Comparison of ENCODE assay signal across 29 mouse cellular contexts in genomic region chr5:36115519-36115918, GRCm38 (mm10).
DNase-seq lines count a peak whose midpoint lies in the region; ATAC-seq and TF ChIP-seq lines count a peak whose summit lies in the region.
"Had no signal": no experiment of that assay in that cellular context is flagged by ENCODE, and none has a peak within 500 bp of the region (broad histone marks: within the 10 kb centered on the region; RNA-seq: fewer than 3 reads in every experiment).

No protein-coding gene starts in this region.

- H3K4me3 ChIP-seq in midbrain, embryonic 10.5 days = no peak overlapping the region
- H3K4me3 ChIP-seq in midbrain, postnatal 0 days (ENCODE audit: low read depth, low read length) = no peak overlapping the region
- H3K4me3 ChIP-seq in forebrain, embryonic 10.5 days = no peak overlapping the region
- no peak overlapping the region for H3K4me3 ChIP-seq in forebrain, embryonic 14.5 days (ENCODE audit: low read depth, low read length)
- no peak overlapping the region for H3K4me3 ChIP-seq in hindbrain, embryonic 13.5 days
- no peak overlapping the region for H3K4me3 ChIP-seq in kidney, embryonic 14.5 days (ENCODE audit: low read length)
- H3K4me3 ChIP-seq: embryonic facial prominence, embryonic 12.5 days; heart, embryonic 10.5 days; heart, embryonic 15.5 days; neural tube, embryonic 12.5 days had no signal

- no peak for DNase-seq in midbrain, embryonic 10.5 days (ENCODE audit: low spot score)
- DNase-seq in midbrain, postnatal 0 days (ENCODE audit: low spot score) = no peak
- no peak for DNase-seq in forebrain, embryonic 10.5 days (ENCODE audit: extremely low spot score, low spot score)
- peak; percentile 45 for DNase-seq in forebrain, embryonic 14.5 days (ENCODE audit: low spot score)
- no peak for DNase-seq in adrenal gland, postnatal 36 days
- no peak for DNase-seq in B cell, adult 2 months
- DNase-seq: adrenal gland, postnatal 25 days; cerebellum, adult 11 months; cerebellum, adult 9-10 months; cerebellum, postnatal 36 days; embryo, embryonic 11 days; gastrocnemius, postnatal 14 days; heart, adult 11 months; kidney, adult 8-10 months; kidney, postnatal 10 days; liver; lung, adult 2 months; lung, postnatal 10 days; thymus, postnatal 4 days had no signal

- peak overlapping the region; percentile 55 for H3K27ac ChIP-seq in midbrain, embryonic 10.5 days (replicated peaks)
- H3K27ac ChIP-seq in midbrain, postnatal 0 days (ENCODE audit: low read depth, low read length) = no peak overlapping the region
- peak overlapping the region; percentile 44 for H3K27ac ChIP-seq in forebrain, embryonic 10.5 days
- H3K27ac ChIP-seq in forebrain, embryonic 14.5 days (ENCODE audit: low read depth, low read length) = no peak overlapping the region
- H3K27ac ChIP-seq in hindbrain, embryonic 13.5 days = 0 out of 2 replicates have a peak overlapping the region, but pooled peaks have one; percentile 42
- no peak overlapping the region for H3K27ac ChIP-seq in kidney, embryonic 14.5 days (ENCODE audit: low read depth, low read length)
- H3K27ac ChIP-seq: embryonic facial prominence, embryonic 12.5 days; heart, embryonic 10.5 days; heart, embryonic 15.5 days; liver, embryonic 14.5 days; macrophage; neural tube, embryonic 12.5 days had no signal

- ATAC-seq in midbrain, postnatal 0 days (ENCODE audit: low FRiP score) = no peak
- ATAC-seq in forebrain, embryonic 14.5 days = peak; percentile 47; the same call in 1 of the 2 replicates
- ATAC-seq in hindbrain, embryonic 13.5 days (ENCODE audit: low FRiP score) = no peak
- ATAC-seq in kidney, embryonic 14.5 days (ENCODE audit: low FRiP score, low TSS enrichment) = no peak
- ATAC-seq: CD4-positive, CD25-positive, alpha-beta regulatory T cell, adult 4 months; intestine, embryonic 16.5 days had no signal

- no peaks in the 10 kb centered on the region for H3K36me3 ChIP-seq in midbrain, embryonic 10.5 days
- no peaks in the 10 kb centered on the region for H3K36me3 ChIP-seq in midbrain, postnatal 0 days (ENCODE audit: insufficient read depth, low read length)
- H3K36me3 ChIP-seq in forebrain, embryonic 10.5 days (replicated peaks) = no peaks in the 10 kb centered on the region
- no peaks in the 10 kb centered on the region for H3K36me3 ChIP-seq in forebrain, embryonic 14.5 days (ENCODE audit: control insufficient read depth, insufficient read depth, low read length)
- H3K36me3 ChIP-seq in hindbrain, embryonic 13.5 days = no peaks in the 10 kb centered on the region
- H3K36me3 ChIP-seq in kidney, embryonic 14.5 days (ENCODE audit: control insufficient read depth, insufficient read depth, low read length) = no peaks in the 10 kb centered on the region
- H3K36me3 ChIP-seq: embryonic facial prominence, embryonic 12.5 days; heart, embryonic 10.5 days; heart, embryonic 15.5 days; neural tube, embryonic 12.5 days had no signal

- WGBS in midbrain, embryonic 10.5 days = 56% methylated on average over 7 of the region's 7 CpGs
- WGBS in midbrain, postnatal 0 days = 36% methylated on average over 7 of the region's 7 CpGs
- 64% methylated on average over 7 of the region's 7 CpGs for WGBS in forebrain, embryonic 10.5 days
- WGBS in forebrain, embryonic 14.5 days = 13% methylated on average over 7 of the region's 7 CpGs
- WGBS in hindbrain, embryonic 13.5 days = 23% methylated on average over 7 of the region's 7 CpGs
- 82% methylated on average over 7 of the region's 7 CpGs for whole genome bisulfite sequencing in kidney, embryonic 14.5 days

- H3K9me3 ChIP-seq in midbrain, embryonic 10.5 days (replicated peaks) = no peaks in the 10 kb centered on the region
- H3K9me3 ChIP-seq in midbrain, postnatal 0 days (ENCODE audit: low read length) = no peaks in the 10 kb centered on the region
- no peaks in the 10 kb centered on the region for H3K9me3 ChIP-seq in forebrain, embryonic 10.5 days
- no peaks in the 10 kb centered on the region for H3K9me3 ChIP-seq in forebrain, embryonic 14.5 days (replicated peaks; ENCODE audit: control insufficient read depth, low read length)
- H3K9me3 ChIP-seq in hindbrain, embryonic 13.5 days = no peaks in the 10 kb centered on the region
- no peaks in the 10 kb centered on the region for H3K9me3 ChIP-seq in kidney, embryonic 14.5 days (ENCODE audit: control insufficient read depth, low read length)
- H3K9me3 ChIP-seq: embryonic facial prominence, embryonic 12.5 days; heart, embryonic 10.5 days; heart, embryonic 15.5 days; neural tube, embryonic 12.5 days had no signal

- TF ChIP-seq CTCF in midbrain, postnatal 0 days (IDR thresholded peaks at IDR 0.05) = no peak

- H3K4me1 ChIP-seq in midbrain, embryonic 10.5 days = peaks cover 75% of the 10 kb centered on the region
- peaks cover 7% of the 10 kb centered on the region; the same call in 1 of the 2 replicates for H3K4me1 ChIP-seq in midbrain, postnatal 0 days (ENCODE audit: insufficient read depth, low read length)
- peaks cover 55% of the 10 kb centered on the region for H3K4me1 ChIP-seq in forebrain, embryonic 10.5 days
- peaks cover 9% of the 10 kb centered on the region for H3K4me1 ChIP-seq in forebrain, embryonic 14.5 days (ENCODE audit: control insufficient read depth, insufficient read depth, low read length)
- H3K4me1 ChIP-seq in hindbrain, embryonic 13.5 days (replicated peaks) = peaks cover 75% of the 10 kb centered on the region
- H3K4me1 ChIP-seq in kidney, embryonic 14.5 days (ENCODE audit: control insufficient read depth, insufficient read depth, low read length) = peaks cover 4% of the 10 kb centered on the region; the same call in 1 of the 2 replicates

- H3K27me3 ChIP-seq in midbrain, embryonic 10.5 days (ENCODE audit: low read depth, poor library complexity, severe bottlenecking) = no peaks in the 10 kb centered on the region
- no peaks in the 10 kb centered on the region for H3K27me3 ChIP-seq in midbrain, postnatal 0 days (ENCODE audit: insufficient read depth, low read length)
- no peaks in the 10 kb centered on the region for H3K27me3 ChIP-seq in forebrain, embryonic 10.5 days (ENCODE audit: poor library complexity, severe bottlenecking)
- H3K27me3 ChIP-seq in forebrain, embryonic 14.5 days (replicated peaks; ENCODE audit: control insufficient read depth, insufficient read depth, low read length) = no peaks in the 10 kb centered on the region
- H3K27me3 ChIP-seq in hindbrain, embryonic 13.5 days = 0 out of 2 replicates have a peak, but pooled peaks cover 2% of the 10 kb centered on the region
- no peaks in the 10 kb centered on the region for H3K27me3 ChIP-seq in kidney, embryonic 14.5 days (ENCODE audit: control insufficient read depth, insufficient read depth, low read length)
- H3K27me3 ChIP-seq: embryonic facial prominence, embryonic 12.5 days; heart, embryonic 15.5 days; neural tube, embryonic 12.5 days had no signal

- no peak overlapping the region for H3K4me2 ChIP-seq in midbrain, postnatal 0 days (ENCODE audit: low read depth, low read length, poor library complexity, severe bottlenecking)
- H3K4me2 ChIP-seq in forebrain, embryonic 14.5 days (ENCODE audit: low read length) = no peak overlapping the region
- H3K4me2 ChIP-seq in hindbrain, embryonic 13.5 days = no peak overlapping the region
- no peak overlapping the region for H3K4me2 ChIP-seq in kidney, embryonic 14.5 days (replicated peaks; ENCODE audit: low read depth, low read length)
- H3K4me2 ChIP-seq: embryonic facial prominence, embryonic 12.5 days; heart, embryonic 15.5 days; neural tube, embryonic 12.5 days had no signal

- H3K9ac ChIP-seq in midbrain, postnatal 0 days (replicated peaks; ENCODE audit: low read length, poor library complexity, severe bottlenecking) = no peak overlapping the region
- no peak overlapping the region for H3K9ac ChIP-seq in forebrain, embryonic 14.5 days (ENCODE audit: low read length)
- no peak overlapping the region for H3K9ac ChIP-seq in hindbrain, embryonic 13.5 days
- H3K9ac ChIP-seq in kidney, embryonic 14.5 days (ENCODE audit: low read depth, low read length) = no peak overlapping the region
- H3K9ac ChIP-seq: embryonic facial prominence, embryonic 12.5 days; heart, embryonic 15.5 days; liver, embryonic 14.5 days; neural tube, embryonic 12.5 days had no signal

Comparison
In these comparisons a context has a peak if more than half of its experiments do, and no peak if none do; other contexts are left out.
1. H3K27ac ChIP-seq: peak in midbrain, embryonic 10.5 days (single experiment), forebrain, embryonic 10.5 days (single experiment) and hindbrain, embryonic 13.5 days (single experiment); none in midbrain, postnatal 0 days (single experiment), forebrain, embryonic 14.5 days (single experiment) and kidney, embryonic 14.5 days (single experiment).